Mouse (Mus musculus): ENCODE results near the gene Smarce1. TPM values are rescaled to one million over a fixed set of nuclear protein-coding genes. Genes with fewer than 3 reads are reported as not detected.

The Smarce1 gene
- 295 TPM for polyA plus RNA-seq (2014; fragmentation: Illumina TruSeq; extraction: RNeasy Lipid Tissue Mini Kit (QIAGEN cat#74804))

DNA sequence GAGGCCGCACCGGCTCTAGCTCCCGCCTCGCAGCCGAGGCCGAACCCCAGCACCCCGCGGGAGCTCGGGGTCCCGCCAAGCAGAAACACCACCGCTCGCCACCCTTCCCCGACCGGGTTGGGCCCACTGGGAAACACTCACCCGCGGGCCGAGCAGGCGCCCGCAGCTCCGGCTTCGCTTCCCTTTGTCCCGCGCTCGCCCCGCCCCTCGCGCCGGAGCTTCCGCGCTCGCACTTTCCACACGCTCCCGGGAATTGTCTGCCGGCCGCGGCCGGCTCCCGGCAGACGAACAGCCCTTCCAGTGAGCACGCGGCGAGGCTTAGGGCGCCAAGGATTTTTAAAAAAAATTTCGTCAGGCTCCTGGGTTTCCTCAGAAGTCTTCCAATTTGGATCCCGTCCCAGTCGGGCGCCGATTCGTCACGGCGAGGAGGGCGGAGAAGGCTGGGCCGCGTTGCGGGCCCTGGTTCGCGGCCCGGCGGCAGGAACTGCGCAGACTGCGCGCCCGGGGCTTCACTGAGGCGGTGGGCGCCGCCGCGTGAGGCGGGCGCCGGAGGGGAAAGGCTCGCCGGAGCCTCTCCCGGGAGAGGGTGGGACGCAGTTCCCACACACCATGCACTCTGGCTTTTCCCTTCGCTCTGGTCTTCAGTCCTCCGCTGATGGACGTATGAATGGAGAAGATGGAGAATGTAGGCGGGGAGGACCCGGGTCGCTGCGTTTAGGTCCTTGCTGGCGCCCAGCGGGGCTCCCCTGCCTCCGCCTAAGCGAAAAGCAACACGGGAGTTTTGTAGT, at the start of gene Smarce1:
Gene Smarce1, minus strand, starts transcription at position 757 of the 788 bp plus-strand sequence.

DNA sequence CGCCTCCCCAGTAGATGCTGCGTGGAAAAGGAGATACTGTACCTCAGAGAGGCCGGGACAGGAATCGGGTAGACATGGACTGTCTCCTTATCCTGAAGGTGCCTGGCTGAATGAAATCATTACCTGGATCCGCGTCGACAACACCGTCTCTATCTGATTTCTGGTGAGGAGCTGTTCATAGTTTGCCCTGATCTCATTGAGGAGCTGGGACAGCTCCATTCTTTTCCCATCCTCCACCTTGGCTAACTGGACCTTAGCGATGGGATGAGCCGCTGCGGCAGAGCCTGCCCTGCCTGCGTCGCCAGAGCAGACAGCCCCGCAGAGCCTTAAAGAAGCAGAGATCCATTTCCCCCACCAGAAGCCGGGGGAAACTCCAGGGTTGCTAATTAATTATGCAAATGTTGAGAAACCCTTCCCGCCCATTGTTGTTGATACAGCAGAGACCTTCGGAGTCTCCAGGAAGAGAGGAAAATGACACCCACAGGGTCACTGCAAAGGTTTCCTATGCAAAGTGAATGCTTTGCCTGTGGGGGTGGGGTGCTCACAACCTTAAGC, 13.1 kb upstream of the Smarce1 start, which contains the start of gene Krt222:
Gene Krt222, minus strand, starts transcription at position 266 of the 555 bp plus-strand sequence.

Other genes with a start within 250 kb of the Smarce1 start
- not detected for gene Gjd3, start 248.0 kb downstream of the Smarce1 start, polyA plus RNA-seq (2014; fragmentation: Illumina TruSeq; extraction: RNeasy Lipid Tissue Mini Kit (QIAGEN cat#74804))
- gene Top2a, start 206.8 kb downstream of the Smarce1 start, polyA plus RNA-seq (2014; fragmentation: Illumina TruSeq; extraction: RNeasy Lipid Tissue Mini Kit (QIAGEN cat#74804)) = 203 TPM
- gene Igfbp4, start 189.8 kb downstream of the Smarce1 start, polyA plus RNA-seq (2014; fragmentation: Illumina TruSeq; extraction: RNeasy Lipid Tissue Mini Kit (QIAGEN cat#74804)) = 57.2 TPM
- 1.6 TPM for gene Tns4, start 141.7 kb downstream of the Smarce1 start, polyA plus RNA-seq (2014; fragmentation: Illumina TruSeq; extraction: RNeasy Lipid Tissue Mini Kit (QIAGEN cat#74804))
- not detected for gene Ccr7, start 75.9 kb downstream of the Smarce1 start, polyA plus RNA-seq (2014; fragmentation: Illumina TruSeq; extraction: RNeasy Lipid Tissue Mini Kit (QIAGEN cat#74804))
- gene Krt222, start 13.1 kb upstream of the Smarce1 start, polyA plus RNA-seq (2014; fragmentation: Illumina TruSeq; extraction: RNeasy Lipid Tissue Mini Kit (QIAGEN cat#74804)) = 0.46 TPM
- gene Krt24, start 54.2 kb upstream of the Smarce1 start, polyA plus RNA-seq (2014; fragmentation: Illumina TruSeq; extraction: RNeasy Lipid Tissue Mini Kit (QIAGEN cat#74804)) = not detected
- not detected for gene Krt25, start 91.9 kb upstream of the Smarce1 start, polyA plus RNA-seq (2014; fragmentation: Illumina TruSeq; extraction: RNeasy Lipid Tissue Mini Kit (QIAGEN cat#74804))
- gene Krt26, start 106.9 kb upstream of the Smarce1 start, polyA plus RNA-seq (2014; fragmentation: Illumina TruSeq; extraction: RNeasy Lipid Tissue Mini Kit (QIAGEN cat#74804)) = not detected
- not detected for gene Krt27, start 120.1 kb upstream of the Smarce1 start, polyA plus RNA-seq (2014; fragmentation: Illumina TruSeq; extraction: RNeasy Lipid Tissue Mini Kit (QIAGEN cat#74804))
- not detected for gene Krt28, start 143.9 kb upstream of the Smarce1 start, polyA plus RNA-seq (2014; fragmentation: Illumina TruSeq; extraction: RNeasy Lipid Tissue Mini Kit (QIAGEN cat#74804))
- gene Krt10, start 158.3 kb upstream of the Smarce1 start, polyA plus RNA-seq (2014; fragmentation: Illumina TruSeq; extraction: RNeasy Lipid Tissue Mini Kit (QIAGEN cat#74804)) = 13.0 TPM
- gene Krt12, start 191.2 kb upstream of the Smarce1 start, polyA plus RNA-seq (2014; fragmentation: Illumina TruSeq; extraction: RNeasy Lipid Tissue Mini Kit (QIAGEN cat#74804)) = not detected
- gene Krt20, start 207.1 kb upstream of the Smarce1 start, polyA plus RNA-seq (2014; fragmentation: Illumina TruSeq; extraction: RNeasy Lipid Tissue Mini Kit (QIAGEN cat#74804)) = 3.6 TPM

Measured in ovary, adult 10 weeks (tissue).